Mouse (Mus musculus) midbrain, embryonic 14.5 days (tissue): ENCODE measurements at regions not wholly inside any gene's neighbourhood (a gene's known extent, or its start where the extent isn't known, plus 50 kb on each side); places are given as distances from the start of the nearest gene placed in this dataset.

Source experiments
- ATAC-seq: fragments of 200-750 bp; cut with Nextera tagmentation; 2 replicates; pipeline ENCODE4 v1.8.0; 2017; ENCODE audit warnings: moderate number of reproducible peaks, moderate library complexity; ENCODE audit not compliant: low FRiP score, low TSS enrichment
- DNase-seq: peaks from one replicate; pipeline ENCODE4 v3.0.0-alpha.2; 2015
- H3K27ac ChIP-seq: fragments of 300-500 bp; sonication (generic); replicated peaks from 2 replicates; pipeline ENCODE4 v1.5.1; 2014; ENCODE audit warnings: mild to moderate bottlenecking, low read depth, low read length, moderate library complexity
- H3K27me3 ChIP-seq: fragments of 300-500 bp; sonication (generic); 2 replicates; pipeline ENCODE4 v1.6.1; 2014; ENCODE audit warnings: low read length, control low read depth, mixed read lengths; ENCODE audit not compliant: control insufficient read depth, insufficient read depth
- H3K36me3 ChIP-seq: fragments of 300-500 bp; sonication (generic); 2 replicates; pipeline ENCODE4 v1.6.1; 2014; ENCODE audit warnings: low read length, control low read depth; ENCODE audit not compliant: control insufficient read depth, insufficient read depth
- H3K4me1 ChIP-seq: fragments of 300-500 bp; sonication (generic); 2 replicates; pipeline ENCODE4 v1.6.1; 2014; ENCODE audit warnings: mild to moderate bottlenecking, antibody characterized with exemption, low read length, control low read depth; ENCODE audit not compliant: control insufficient read depth, insufficient read depth
- H3K4me2 ChIP-seq: fragments of 300-500 bp; sonication (generic); 2 replicates; pipeline ENCODE4 v1.6.1; 2014; ENCODE audit warnings: mild to moderate bottlenecking, low read length, moderate library complexity
- H3K4me3 ChIP-seq: fragments of 300-500 bp; sonication (generic); replicated peaks from 2 replicates; pipeline ENCODE4 v1.5.1; 2014; ENCODE audit warnings: low read depth, low read length
- H3K9ac ChIP-seq: fragments of 300-500 bp; sonication (generic); replicated peaks from 2 replicates; pipeline ENCODE4 v1.6.1; 2014; ENCODE audit warnings: mild to moderate bottlenecking, low read length, moderate library complexity
- H3K9me3 ChIP-seq: fragments of 300-500 bp; sonication (generic); 2 replicates; pipeline ENCODE4 v1.6.1; 2016; ENCODE audit warnings: low read length, control low read depth, mixed read lengths; ENCODE audit not compliant: control insufficient read depth
- WGBS: fragments of 180-500 bp; shearing (Covaris S2); extraction: QIAGEN DNeasy Blood & Tissue Kit; methylation state at CpG from one replicate; pipeline ENCODE4 v1.1.7; 2014; 5-methylcytosine and 5-hydroxymethylcytosine counted together

DNA sequence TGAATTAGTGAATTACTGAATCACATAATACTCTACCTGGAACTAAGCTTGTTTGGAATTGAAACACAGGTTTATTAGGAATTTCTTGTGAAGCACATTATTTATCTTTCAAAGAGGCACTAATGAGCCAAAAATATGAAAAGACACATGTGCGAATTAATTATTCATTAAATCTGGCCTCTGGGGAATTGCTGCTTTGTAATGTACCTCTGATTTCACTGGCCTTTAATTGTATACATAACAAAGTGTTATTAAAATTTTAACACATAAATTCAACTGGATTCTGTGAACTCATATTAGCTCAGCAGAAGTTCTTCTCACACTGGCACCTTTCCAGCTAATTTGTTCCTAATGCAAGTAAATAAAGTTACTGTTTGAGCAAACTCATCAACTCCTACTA, 651.7 kb upstream of the 4931417E11Rik start:
- 82% methylated on average over 1 of the region's 1 CpGs for WGBS
- DNase-seq: peak; percentile 67
- Histone ChIP-seq H3K4me2 (no peak overlapping the region), H3K27me3 (no peaks in the 10 kb centered on the region), H3K9ac (no peak overlapping the region), H3K4me3 (no peak overlapping the region), H3K27ac (no peak overlapping the region), H3K4me1 (no peaks in the 10 kb centered on the region), H3K36me3 (no peaks in the 10 kb centered on the region), H3K9me3 (no peaks in the 10 kb centered on the region)
- ATAC-seq: no peak
